Mouse (Mus musculus): Measurements from ENCODE around the gene Prpsap1.

DNA sequence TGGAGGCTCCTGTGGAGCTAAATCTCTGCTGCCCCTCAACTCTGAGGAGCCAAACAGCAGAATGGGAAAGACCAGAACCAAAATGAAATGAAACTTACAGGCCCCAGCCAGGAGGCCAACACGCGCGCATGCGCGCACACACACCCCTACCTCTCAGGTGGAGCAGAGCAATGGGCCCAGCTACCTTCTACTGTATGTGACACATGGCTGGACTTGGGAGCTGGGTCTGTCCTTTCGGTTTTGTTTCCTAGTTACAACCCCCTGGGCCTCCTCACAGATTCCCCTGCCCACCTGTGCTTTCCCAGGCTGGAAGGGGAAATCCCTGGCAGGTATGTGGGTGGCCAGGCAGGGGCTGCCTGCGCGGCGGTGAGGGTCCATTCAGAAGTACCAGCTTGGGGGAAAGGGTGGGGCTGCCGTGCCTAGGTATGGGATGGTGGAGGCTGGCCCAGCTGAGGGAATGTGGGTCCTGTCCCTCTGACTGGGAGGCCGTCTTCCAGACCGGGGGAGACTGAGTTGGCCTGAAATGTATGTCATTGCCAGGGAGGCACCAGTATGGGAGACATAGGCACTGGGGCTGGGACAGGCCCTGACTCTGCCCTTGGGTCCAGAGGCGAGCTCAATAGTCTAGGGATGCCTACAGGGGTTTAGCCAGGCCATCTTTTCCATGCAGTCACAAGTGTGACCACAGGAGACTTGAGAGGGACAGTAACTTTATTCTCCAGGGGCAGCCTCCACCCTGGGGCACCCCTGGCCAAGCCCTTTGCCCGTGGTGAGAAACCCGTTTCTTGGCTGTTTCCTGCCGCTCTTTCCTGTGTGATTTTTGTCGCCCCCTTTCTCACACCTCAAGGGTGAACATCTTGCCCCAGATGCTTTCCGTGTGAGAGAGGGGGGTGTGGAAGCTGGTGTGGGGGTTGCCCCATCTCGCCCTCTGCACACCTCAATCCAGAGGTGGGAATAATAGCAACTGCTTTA, 54.4 kb downstream of the Prpsap1 start:
- TF ChIP-seq CTCF (IDR thresholded peaks at IDR 0.05; ENCODE audit: insufficient read depth, low read depth, low read length): no peak
- no peak for TF ChIP-seq POLR2A (IDR thresholded peaks at IDR 0.05; ENCODE audit: insufficient read depth, low read depth, low read length)
